Mouse (Mus musculus) G1E (cell line): ENCODE results near the gene Lifr.

ENCODE experiments used
- CTCF ChIP-seq: IDR thresholded peaks from 2 replicates; pipeline ENCODE4 v1.5.1; 2012; ENCODE audit warnings: low read depth, low read length, inconsistent platforms, mixed read lengths
- GATA1 ChIP-seq: IDR thresholded peaks from 2 replicates; pipeline ENCODE4 v1.6.1; 2012; ENCODE audit warnings: borderline replicate concordance, low read length, inconsistent platforms, mixed read lengths
- TAL1 ChIP-seq: conservative IDR thresholded peaks from 2 replicates; pipeline ENCODE4 v1.6.1; 2012; ENCODE audit warnings: low read depth, low read length, inconsistent platforms, mixed read lengths

DNA sequence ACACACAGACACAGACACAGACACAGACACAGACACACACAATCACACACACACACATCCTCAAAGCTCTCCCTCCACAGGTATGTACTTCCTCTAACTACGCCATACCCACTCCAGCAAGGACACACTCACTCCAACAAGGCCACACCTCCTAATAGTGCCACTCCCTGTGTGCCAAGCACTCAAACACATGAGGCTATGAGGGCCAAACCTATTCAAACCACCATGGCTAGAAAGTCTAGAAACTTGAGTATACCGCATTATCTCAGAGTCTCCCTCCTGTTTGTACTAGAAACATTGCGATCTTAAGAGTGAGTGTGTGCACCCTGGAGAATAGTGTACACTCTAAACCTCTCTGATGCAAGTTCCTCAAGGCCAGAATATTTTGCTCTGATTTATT, 125.4 kb downstream of the Lifr start:
- TF ChIP-seq CTCF = no peak
- no peak for TF ChIP-seq TAL1
- no peak for TF ChIP-seq GATA1
